11 mouse cellular contexts compared by ENCODE assay signal in the genomic region with DNA sequence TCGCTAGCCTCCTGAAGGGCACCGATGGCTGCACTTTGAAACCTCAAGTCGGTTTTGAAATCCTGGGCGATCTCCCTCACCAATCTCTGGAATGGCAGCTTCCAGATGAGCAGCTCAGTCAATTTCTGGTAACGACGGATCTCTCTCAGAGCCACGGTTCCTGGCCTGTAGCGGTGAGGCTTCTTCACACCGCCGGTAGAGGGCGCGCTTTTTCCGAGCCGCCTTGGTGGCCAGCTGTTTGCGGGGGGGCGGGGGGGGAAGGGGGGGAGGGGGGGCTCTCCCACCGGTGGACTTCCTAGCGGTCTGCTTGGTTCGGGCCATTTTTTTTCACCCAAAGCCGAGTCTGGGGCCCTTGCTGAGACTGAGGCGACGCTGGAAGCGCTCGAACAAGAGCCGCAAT. TPM values are rescaled to one million over a fixed set of nuclear protein-coding genes. Genes with fewer than 3 reads are reported as not detected.
DNase-seq lines count a peak whose midpoint lies in the region; ATAC-seq and TF ChIP-seq lines count a peak whose summit lies in the region.
"Not testable (repeated sequence)": the region's sequence is repeated elsewhere in the genome, so short reads cannot be mapped to it uniquely, and the experiment has no call there.
"Had no signal": no experiment of that assay in that cellular context is flagged by ENCODE, and none has a peak within 500 bp of the region (broad histone marks: within the 10 kb centered on the region; RNA-seq: fewer than 3 reads in every experiment).

No protein-coding gene starts in this region.

- not testable (repeated sequence) for H3K9ac ChIP-seq in heart, embryonic 14.5 days (ENCODE audit: low read length); kidney, embryonic 16.5 days (replicated peaks; ENCODE audit: low read length); liver, embryonic 14.5 days (replicated peaks); midbrain, embryonic 14.5 days (replicated peaks; ENCODE audit: low read length)

- WGBS in heart, embryonic 14.5 days: 18% methylated on average over 25 of the region's 25 CpGs
- WGBS in kidney, embryonic 16.5 days: 18% methylated on average over 22 of the region's 25 CpGs
- WGBS in liver, embryonic 14.5 days (ENCODE audit: insufficient replicate concordance): 12% methylated on average over 23 of the region's 25 CpGs
- 16% methylated on average over 24 of the region's 25 CpGs for WGBS in midbrain, embryonic 14.5 days

- DNase-seq in A20 (ENCODE audit: low read depth, low spot score): peak; percentile 44
- peak; percentile 15 for DNase-seq in brain, adult 2 months (ENCODE audit: low read depth, low spot score)
- not testable (repeated sequence) for DNase-seq in liver, embryonic 14.5 days (ENCODE audit: low read depth in 3 of 3, low spot score in 3 of 3)
- DNase-seq in midbrain, embryonic 14.5 days: peak; percentile 12

- H3K27me3 ChIP-seq in heart, embryonic 14.5 days (ENCODE audit: control insufficient read depth, insufficient read depth, low read length); kidney, embryonic 16.5 days (ENCODE audit: insufficient read depth, low read length); liver, embryonic 14.5 days (ENCODE audit: control insufficient read depth, insufficient read depth, low read length); midbrain, embryonic 14.5 days (ENCODE audit: control insufficient read depth, insufficient read depth, low read length); testis, adult 2 months (ENCODE audit: control insufficient read depth, insufficient read depth, low read length): not testable (repeated sequence)

- not testable (repeated sequence) for H3K9me3 ChIP-seq in heart, embryonic 14.5 days (ENCODE audit: control insufficient read depth, low read length); kidney, embryonic 16.5 days (ENCODE audit: low read length); liver, embryonic 14.5 days (ENCODE audit: control insufficient read depth, low read length); midbrain, embryonic 14.5 days (ENCODE audit: control insufficient read depth, low read length)

- TF ChIP-seq EP300 in liver, embryonic 14.5 days (IDR thresholded peaks at IDR 0.05; ENCODE audit: low read depth): not testable (repeated sequence)

- peak; percentile 80 for ATAC-seq in erythroblast, adult 5-6 weeks (replicated peaks; ENCODE audit: low FRiP score, poor library complexity, severe bottlenecking)
- not testable (repeated sequence) for ATAC-seq in heart, embryonic 14.5 days (ENCODE audit: insufficient number of reproducible peaks, insufficient read depth, low FRiP score, low read depth); kidney, embryonic 16.5 days (ENCODE audit: low FRiP score, low TSS enrichment); liver, embryonic 14.5 days (ENCODE audit: insufficient read depth); midbrain, embryonic 14.5 days (ENCODE audit: low FRiP score, low TSS enrichment)

- H3K4me3 ChIP-seq in heart, embryonic 14.5 days (ENCODE audit: control insufficient read depth in 1 of 2, insufficient read depth in 1 of 2, low read depth in 1 of 2, low read length in 2 of 2); kidney, embryonic 16.5 days (ENCODE audit: low read length); liver, embryonic 14.5 days (ENCODE audit: insufficient read depth in 1 of 2, low read depth in 2 of 2, low read length in 2 of 2); midbrain, embryonic 14.5 days (replicated peaks; ENCODE audit: low read depth, low read length): not testable (repeated sequence)
- peak overlapping the region; percentile 27 for H3K4me3 ChIP-seq in testis, adult 2 months (ENCODE audit: control insufficient read depth, low read depth, low read length)

- not testable (repeated sequence) for TF ChIP-seq POLR2A in testis, adult 2 months (IDR thresholded peaks at IDR 0.05; ENCODE audit: control insufficient read depth, low read depth, low read length)

- peak; percentile 71 for TF ChIP-seq CTCF in liver, embryonic 14.5 days (IDR thresholded peaks at IDR 0.05; ENCODE audit: low read depth)
- peak; percentile 59; the same call in 1 of the 2 replicates for TF ChIP-seq CTCF in testis, adult 2 months (IDR thresholded peaks at IDR 0.05; ENCODE audit: control insufficient read depth, insufficient read depth, insufficient replicate concordance, low read depth, low read length)

- H3K4me1 ChIP-seq in heart, embryonic 14.5 days (ENCODE audit: control insufficient read depth in 2 of 2, insufficient read depth in 2 of 2, low read length in 2 of 2); kidney, embryonic 16.5 days (ENCODE audit: insufficient read depth, low read length); liver, embryonic 14.5 days (replicated peaks; ENCODE audit: control insufficient read depth in 2 of 2, insufficient read depth in 2 of 2, low read length in 1 of 2); midbrain, embryonic 14.5 days (ENCODE audit: control insufficient read depth, insufficient read depth, low read length); testis, adult 2 months (ENCODE audit: control insufficient read depth, insufficient read depth, low read length): not testable (repeated sequence)

- not testable (repeated sequence) for H3K27ac ChIP-seq in heart, embryonic 14.5 days (replicated peaks in 1 of 2; ENCODE audit: control insufficient read depth in 1 of 2, insufficient read depth in 1 of 2, low read depth in 2 of 2, low read length in 2 of 2); kidney, embryonic 16.5 days (ENCODE audit: low read length); liver, embryonic 14.5 days; midbrain, embryonic 14.5 days (replicated peaks; ENCODE audit: low read depth, low read length); testis, adult 2 months (ENCODE audit: control insufficient read depth, insufficient read depth, low read depth, low read length)

- H3K4me2 ChIP-seq in heart, embryonic 14.5 days (ENCODE audit: low read length): peak overlapping the region; percentile 21; the same call in 1 of the 2 replicates
- H3K4me2 ChIP-seq in kidney, embryonic 16.5 days (replicated peaks; ENCODE audit: low read depth, low read length): 0 out of 2 replicates have a peak overlapping the region, but pooled peaks have one; percentile 13
- H3K4me2 ChIP-seq in liver, embryonic 14.5 days (ENCODE audit: low read depth): peak overlapping the region; percentile 24; the same call in 1 of the 2 replicates
- not testable (repeated sequence) for H3K4me2 ChIP-seq in midbrain, embryonic 14.5 days (ENCODE audit: low read length)

- H3K36me3 ChIP-seq in heart, embryonic 14.5 days (ENCODE audit: control insufficient read depth, insufficient read depth, low read length); kidney, embryonic 16.5 days (ENCODE audit: insufficient read depth, low read length); liver, embryonic 14.5 days (replicated peaks; ENCODE audit: control insufficient read depth, insufficient read depth, low read depth); midbrain, embryonic 14.5 days (ENCODE audit: control insufficient read depth, insufficient read depth, low read length); testis, adult 2 months (ENCODE audit: control insufficient read depth, insufficient read depth, low read length): not testable (repeated sequence)

RNA-seq across cellular contexts. Expression of gene Ppm1j, which starts 28.0 kb away (rescaled TPM):
- total RNA-seq in erythroblast, adult 5-6 weeks (2015; ENCODE audit: low replicate concordance): not detected in 2 replicates
- not detected in 2 replicates for total RNA-seq in erythroblast, adult 5-6 weeks (2017; ENCODE audit: low replicate concordance)
- 33.0 and 33.2 TPM in 2 replicates for polyA plus RNA-seq in heart, embryonic 14.5 days (2014; fragmentation: Nextera tagmentation; extraction: Ambion mirVana)
- polyA plus RNA-seq in kidney, embryonic 16.5 days (2015; fragmentation: Nextera tagmentation; extraction: Ambion mirVana): 7.0 and 8.9 TPM in 2 replicates
- polyA plus RNA-seq in liver, embryonic 14.5 days (2012; rRNA removed): 0.17 and 0.28 TPM in 2 replicates
- not detected in 2 replicates for polyA plus RNA-seq in liver, embryonic 14.5 days (2014; fragmentation: Nextera tagmentation; extraction: Ambion mirVana)
- polyA plus RNA-seq in midbrain, embryonic 14.5 days (2014; fragmentation: Nextera tagmentation; extraction: Ambion mirVana): 0.50 and 0.68 TPM in 2 replicates
- 178 and 205 TPM in 2 replicates for polyA plus RNA-seq in testis, adult 2 months (2012; rRNA removed)
- polyA plus RNA-seq: erythroblast, embryonic 14.5 days had no signal

RNA-seq across cellular contexts. Expression of gene Fam19a3, which starts 28.8 kb away (rescaled TPM):
- total RNA-seq in erythroblast, adult 5-6 weeks (2015; ENCODE audit: low replicate concordance): not detected in 2 replicates
- total RNA-seq in erythroblast, adult 5-6 weeks (2017; ENCODE audit: low replicate concordance): not detected in 2 replicates
- 1.0 and 1.9 TPM in 2 replicates for polyA plus RNA-seq in heart, embryonic 14.5 days (2014; fragmentation: Nextera tagmentation; extraction: Ambion mirVana)
- 0.18 and 0.20 TPM in 2 replicates for polyA plus RNA-seq in kidney, embryonic 16.5 days (2015; fragmentation: Nextera tagmentation; extraction: Ambion mirVana)
- polyA plus RNA-seq in liver, embryonic 14.5 days (2012; rRNA removed): 0.01 TPM in 1 of 2 replicates, not detected in the other
- not detected in 2 replicates for polyA plus RNA-seq in liver, embryonic 14.5 days (2014; fragmentation: Nextera tagmentation; extraction: Ambion mirVana)
- polyA plus RNA-seq in midbrain, embryonic 14.5 days (2014; fragmentation: Nextera tagmentation; extraction: Ambion mirVana): 0.05 TPM in 1 of 2 replicates, not detected in the other
- polyA plus RNA-seq in testis, adult 2 months (2012; rRNA removed): 9.1 and 12.6 TPM in 2 replicates
- total RNA-seq: layer of hippocampus, postnatal 10 days had no signal
- polyA plus RNA-seq: erythroblast, embryonic 14.5 days; neural tube, embryonic 13.5 days had no signal

RNA-seq across cellular contexts. Expression of gene Rhoc, which starts 35.3 kb away (rescaled TPM):
- not detected in 2 replicates for total RNA-seq in erythroblast, adult 5-6 weeks (2015; ENCODE audit: low replicate concordance)
- 1.3 and 2.4 TPM in 2 replicates for total RNA-seq in erythroblast, adult 5-6 weeks (2017; ENCODE audit: low replicate concordance)
- polyA plus RNA-seq in heart, embryonic 14.5 days (2014; fragmentation: Nextera tagmentation; extraction: Ambion mirVana): 178 and 202 TPM in 2 replicates
- 136 and 146 TPM in 2 replicates for polyA plus RNA-seq in kidney, embryonic 16.5 days (2015; fragmentation: Nextera tagmentation; extraction: Ambion mirVana)
- 14.5 and 14.8 TPM in 2 replicates for polyA plus RNA-seq in liver, embryonic 14.5 days (2012; rRNA removed)
- 14.5 and 16.5 TPM in 2 replicates for polyA plus RNA-seq in liver, embryonic 14.5 days (2014; fragmentation: Nextera tagmentation; extraction: Ambion mirVana)
- polyA plus RNA-seq in midbrain, embryonic 14.5 days (2014; fragmentation: Nextera tagmentation; extraction: Ambion mirVana): 30.9 and 40.2 TPM in 2 replicates
- 4.8 and 6.3 TPM in 2 replicates for polyA plus RNA-seq in testis, adult 2 months (2012; rRNA removed)
